Mouse (Mus musculus) B cell, adult (primary cell): Measurements from ENCODE around the gene Abcc6. TPM values are rescaled to one million over a fixed set of nuclear protein-coding genes. Genes with fewer than 3 reads are reported as not detected.

Source experiments
- total RNA-seq: library from RNA; stranded (reverse); gene quantifications from 4 replicates; pipeline ENCODE4 v1.2.4, GENCODE M21; 2023; ENCODE audit not compliant: inconsistent age

Gene Abcc6
- total RNA-seq: not detected in 4 replicates

GRCm38 (mm10) chr7:46030145-46030488 is at the start of gene Abcc6:
Abcc6 (minus strand) TSS chr7:46030302.

GRCm38 (mm10) chr7:46033109-46033869 is 3.2 kb upstream of the Abcc6 start, which contains the start of gene Nomo1:
Nomo1 (plus strand) TSS chr7:46033698.

GRCm38 (mm10) chr7:45923762-45924428 is 106.2 kb downstream of the Abcc6 start, which contains the start of gene Ccdc114:
Ccdc114 (plus strand) TSS chr7:45924072.

GRCm38 (mm10) chr7:45921242-45921621 is 108.9 kb downstream of the Abcc6 start, which contains the start of gene Emp3:
Emp3 (minus strand) TSS chr7:45921404.

Other genes with a start within 250 kb of the Abcc6 start
- 0.19 to 0.27 TPM (median 0.21 TPM) in 3 of 4 replicates, not detected in the other for gene Lmtk3, start 246.6 kb downstream of the Abcc6 start, total RNA-seq
- gene Sult2b1, start 245.6 kb downstream of the Abcc6 start, total RNA-seq: 1.3 to 1.9 TPM in 2 of 4 replicates, not detected in the others
- gene Cyth2, start 215.7 kb downstream of the Abcc6 start, total RNA-seq: 136 to 151 TPM (median 143 TPM) in 4 replicates
- 1.8 to 5.1 TPM (median 3.7 TPM) in 4 replicates for gene Kcnj14, start 205.5 kb downstream of the Abcc6 start, total RNA-seq
- 26.1 to 38.5 TPM (median 31.5 TPM) in 4 replicates for gene Grwd1, start 199.4 kb downstream of the Abcc6 start, total RNA-seq
- gene Kdelr1, start 157.5 kb downstream of the Abcc6 start, total RNA-seq: 58.3 to 59.3 TPM (median 58.7 TPM) in 4 replicates
- 0.29 to 0.55 TPM (median 0.35 TPM) in 4 replicates for gene Grin2d, start 151.9 kb downstream of the Abcc6 start, total RNA-seq
- not detected in 4 replicates for gene Syngr4, start 133.6 kb downstream of the Abcc6 start, total RNA-seq
- gene Tmem143, start 133.4 kb downstream of the Abcc6 start, total RNA-seq: 5.5 to 10.0 TPM (median 7.1 TPM) in 4 replicates
- 184 to 230 TPM (median 195 TPM) in 4 replicates for gene Emp3, start 108.9 kb downstream of the Abcc6 start, total RNA-seq
- 5.8 to 10.9 TPM (median 8.7 TPM) in 4 replicates for gene Ccdc114, start 106.2 kb downstream of the Abcc6 start, total RNA-seq
- 39.4 to 45.3 TPM (median 42.4 TPM) in 4 replicates for gene Nomo1, start 3.4 kb upstream of the Abcc6 start, total RNA-seq
- gene Kcnj11, start 70.5 kb upstream of the Abcc6 start, total RNA-seq: not detected in 4 replicates
- gene Abcc8, start 149.7 kb upstream of the Abcc6 start, total RNA-seq: not detected in 4 replicates
- not detected in 4 replicates for gene Ush1c, start 208.2 kb upstream of the Abcc6 start, total RNA-seq
- not detected in 4 replicates for gene Otog, start 210.7 kb upstream of the Abcc6 start, total RNA-seq